Mouse (Mus musculus) hindbrain, postnatal 0 days (tissue): ENCODE results near the gene Tsen34. TPM values are rescaled to one million over a fixed set of nuclear protein-coding genes. Genes with fewer than 3 reads are reported as not detected.
A peak's percentile ranks its signal among the peaks of the same experiment; 100 is the strongest.

Experiments used
- ATAC-seq: fragments of 200-750 bp; cut with Nextera tagmentation; 2 replicates; pipeline ENCODE4 v1.8.0; 2017; ENCODE audit warnings: mild to moderate bottlenecking, moderate TSS enrichment, moderate library complexity
- DNase-seq: peaks from one replicate; pipeline ENCODE4 v3.0.0-alpha.2; 2015; ENCODE audit warnings: low spot score
- H3K27ac ChIP-seq: fragments of 300-500 bp; sonication (generic); 2 replicates; pipeline ENCODE4 v1.5.1; 2014; ENCODE audit warnings: mild to moderate bottlenecking
- H3K27me3 ChIP-seq: fragments of 300-500 bp; sonication (generic); 2 replicates; pipeline ENCODE4 v1.6.1; 2014; ENCODE audit warnings: low read length, mixed read lengths; ENCODE audit not compliant: insufficient read depth
- H3K36me3 ChIP-seq: fragments of 300-500 bp; sonication (generic); 2 replicates; pipeline ENCODE4 v1.6.1; 2014; ENCODE audit warnings: low read length, mixed read lengths; ENCODE audit not compliant: insufficient read depth
- H3K4me1 ChIP-seq: fragments of 300-500 bp; sonication (generic); 2 replicates; pipeline ENCODE4 v1.6.1; 2014; ENCODE audit warnings: antibody characterized with exemption, low read length, mixed read lengths; ENCODE audit not compliant: insufficient read depth
- H3K4me2 ChIP-seq: fragments of 300-500 bp; sonication (generic); 2 replicates; pipeline ENCODE4 v1.6.1; 2014; ENCODE audit warnings: low read depth, mild to moderate bottlenecking, low read length, moderate library complexity, mixed read lengths
- H3K4me3 ChIP-seq: fragments of 300-500 bp; sonication (generic); 2 replicates; pipeline ENCODE4 v1.5.1; 2014; ENCODE audit warnings: low read length
- H3K9ac ChIP-seq: fragments of 300-500 bp; sonication (generic); replicated peaks from 2 replicates; pipeline ENCODE4 v1.6.1; 2014; ENCODE audit warnings: mild to moderate bottlenecking, low read length, moderate library complexity, mixed read lengths
- H3K9me3 ChIP-seq: fragments of 300-500 bp; sonication (generic); 2 replicates; pipeline ENCODE4 v1.6.1; 2016; ENCODE audit warnings: low read length, mixed read lengths
- CTCF ChIP-seq: IDR thresholded peaks from 2 replicates; pipeline ENCODE4 v1.5.1; 2016; ENCODE audit warnings: antibody characterized with exemption, control low read depth, low read depth
- WGBS: fragments of 180-500 bp; shearing (Covaris S2); extraction: QIAGEN DNeasy Blood & Tissue Kit; methylation state at CpG from one replicate; pipeline ENCODE4 v1.1.7; 2014; 5-methylcytosine and 5-hydroxymethylcytosine counted together
- polyA plus RNA-seq: library from polyadenylated mRNA; unstranded; fragments of >200 nt; fragmentation: Nextera tagmentation; extraction: Ambion mirVana; gene quantifications from 2 replicates; pipeline ENCODE4 v1.2.1, GENCODE M21; 2015
- total RNA-seq: library from RNA; depleted of rRNA; stranded (reverse); fragments of >200 nt; gene quantifications from 2 replicates; pipeline ENCODE4 v1.2.3, GENCODE M21; 2014

Tsen34 gene
- total and polyA plus RNA-seq, 2 experiments from 2014 or later, result 254 to 417 TPM

GRCm38 (mm10) chr7:3646188-3646587 lies 46.5 kb upstream of the Tsen34 start:
- Histone ChIP-seq H3K4me1 (peaks cover 23% of the 10 kb centered on the region), H3K36me3 (peaks cover 8% of the 10 kb centered on the region), H3K27me3 (no peaks in the 10 kb centered on the region), H3K27ac (peak overlapping the region; percentile 98; the same call in 1 of the 2 replicates), H3K9ac (peak overlapping the region; percentile 97), H3K4me3 (peak overlapping the region; percentile 97), H3K4me2 (peak overlapping the region; percentile 78), H3K9me3 (no peaks in the 10 kb centered on the region)
- DNase-seq (no peak), ATAC-seq (no peak)
- 14% methylated on average over 9 of the region's 9 CpGs for WGBS
- TF ChIP-seq CTCF, result no peak

- DNase-seq (no peak), ATAC-seq (no peak)
- H3K4me2 ChIP-seq, result peak overlapping the region; percentile 78
- H3K27ac ChIP-seq, result no peak overlapping the region
- H3K36me3 ChIP-seq, result peaks cover 12% of the 10 kb centered on the region
- H3K4me1 ChIP-seq, result peaks cover 23% of the 10 kb centered on the region
- H3K9ac ChIP-seq, result peak overlapping the region; percentile 97
- no peaks in the 10 kb centered on the region for H3K9me3 ChIP-seq
- 71% methylated on average over 4 of the region's 4 CpGs for WGBS
- TF ChIP-seq CTCF, result no peak
- no peaks in the 10 kb centered on the region for H3K27me3 ChIP-seq
- peak overlapping the region; percentile 97 for H3K4me3 ChIP-seq
Observed at GRCm38 (mm10) chr7:3646641-3647040, 46.0 kb upstream of the Tsen34 start.

GRCm38 (mm10) chr7:3656966-3657365 lies 35.7 kb upstream of the Tsen34 start:
- Histone ChIP-seq H3K27me3 (no peaks in the 10 kb centered on the region), H3K27ac (no peak overlapping the region), H3K4me1 (no peaks in the 10 kb centered on the region), H3K36me3 (peaks cover 82% of the 10 kb centered on the region), H3K4me2 (no peak overlapping the region), H3K4me3 (no peak overlapping the region), H3K9me3 (no peaks in the 10 kb centered on the region), H3K9ac (no peak overlapping the region)
- no peak for ATAC-seq
- no peak for DNase-seq
- 88% methylated on average over 4 of the region's 4 CpGs for WGBS
- no peak for TF ChIP-seq CTCF

- no peak for DNase-seq
- Histone ChIP-seq H3K9me3 (no peaks in the 10 kb centered on the region), H3K27me3 (no peaks in the 10 kb centered on the region), H3K9ac (no peak overlapping the region), H3K36me3 (peaks cover 74% of the 10 kb centered on the region), H3K4me2 (no peak overlapping the region), H3K27ac (no peak overlapping the region), H3K4me1 (no peaks in the 10 kb centered on the region), H3K4me3 (no peak overlapping the region)
- no peak for TF ChIP-seq CTCF
- 94% methylated on average over 14 of the region's 14 CpGs for WGBS
- ATAC-seq, result no peak
Observed at GRCm38 (mm10) chr7:3658578-3658977, 34.1 kb upstream of the Tsen34 start.

GRCm38 (mm10) chr7:3664524-3665214 lies 28.0 kb upstream of the Tsen34 start:
- peak; percentile 7; the same call in 1 of the 2 replicates for ATAC-seq

GRCm38 (mm10) chr7:3665215-3666114 lies 27.2 kb upstream of the Tsen34 start, which contains the start of gene Leng1:
Gene Leng1 (minus strand): TSS chr7:3665840.
- Histone ChIP-seq H3K36me3 (peaks cover 15% of the 10 kb centered on the region; the same call in 1 of the 2 replicates), H3K27ac (peak within 1 kb of the TSS; percentile 79), H3K4me3 (peak within 1 kb of the TSS; percentile 62), H3K9me3 (no peaks in the 10 kb centered on the region), H3K4me2 (peak within 1 kb of the TSS; percentile 62), H3K4me1 (no peaks in the 10 kb centered on the region), H3K27me3 (no peaks in the 10 kb centered on the region), H3K9ac (peak within 1 kb of the TSS; percentile 64)
- 3% methylated on average over 45 of the region's 45 CpGs for WGBS
- ATAC-seq (peak; percentile 99), DNase-seq (peak; percentile 99)
- no peak for TF ChIP-seq CTCF

More at GRCm38 (mm10) chr7:3664524-3665214, 28.0 kb upstream of the Tsen34 start:
- Histone ChIP-seq H3K27ac (peak overlapping the region; percentile 79), H3K4me3 (peak overlapping the region; percentile 62), H3K4me1 (no peaks in the 10 kb centered on the region), H3K9ac (peak overlapping the region; percentile 64), H3K4me2 (peak overlapping the region; percentile 62), H3K27me3 (no peaks in the 10 kb centered on the region), H3K36me3 (peaks cover 23% of the 10 kb centered on the region), H3K9me3 (no peaks in the 10 kb centered on the region)
- 32% methylated on average over 15 of the region's 15 CpGs for WGBS
- TF ChIP-seq CTCF, result no peak
- DNase-seq, result no peak
